Mouse (Mus musculus) heart, postnatal 0 days (tissue): ENCODE measurements at regions not wholly inside any gene's neighbourhood (a gene's known extent, or its start where the extent isn't known, plus 50 kb on each side); places are given as distances from the start of the nearest gene placed in this dataset.

ENCODE experiments used
- CTCF ChIP-seq: IDR thresholded peaks from 2 replicates; pipeline ENCODE4 v1.5.1; 2016; ENCODE audit warnings: antibody characterized with exemption, control low read depth, low read depth
- EP300 ChIP-seq: IDR thresholded peaks from 2 replicates; pipeline ENCODE4 v1.6.1; 2016; ENCODE audit warnings: antibody characterized with exemption, low read depth

- TF ChIP-seq EP300 = no peak
- TF ChIP-seq CTCF = no peak
Observed at GRCm38 (mm10) chr3:22301991-22302517, 225.6 kb downstream of the Tbl1xr1 start.
